Mouse (Mus musculus) heart, embryonic 12.5 days (tissue): ENCODE measurements around the gene Epn2. TPM values are rescaled to one million over a fixed set of nuclear protein-coding genes. Genes with fewer than 3 reads are reported as not detected.
"Not testable (repeated sequence)": the region's sequence is repeated elsewhere in the genome, so short reads cannot be mapped to it uniquely, and the experiment has no call there.

ENCODE experiments used
- ATAC-seq: fragments of 200-750 bp; cut with Nextera tagmentation; 2 replicates; pipeline ENCODE4 v1.8.0; 2017; ENCODE audit warnings: moderate TSS enrichment, moderate library complexity; ENCODE audit not compliant: insufficient number of reproducible peaks, low FRiP score
- H3K27ac ChIP-seq: fragments of 300-500 bp; sonication (generic); 2 replicates; pipeline ENCODE4 v1.5.1; 2016; ENCODE audit warnings: mild to moderate bottlenecking, moderate library complexity; ENCODE audit not compliant: poor library complexity, severe bottlenecking
- H3K27me3 ChIP-seq: fragments of 300-500 bp; sonication (generic); replicated peaks from 2 replicates; pipeline ENCODE4 v1.6.1; 2016; ENCODE audit warnings: mild to moderate bottlenecking, moderate library complexity
- H3K36me3 ChIP-seq: fragments of 300-500 bp; sonication (generic); 2 replicates; pipeline ENCODE4 v1.6.1; 2016; ENCODE audit warnings: mild to moderate bottlenecking, moderate library complexity
- H3K4me1 ChIP-seq: fragments of 300-500 bp; sonication (generic); replicated peaks from 2 replicates; pipeline ENCODE4 v1.6.1; 2016; ENCODE audit warnings: mild to moderate bottlenecking
- H3K4me2 ChIP-seq: fragments of 300-500 bp; sonication (generic); 2 replicates; pipeline ENCODE4 v1.6.1; 2016; ENCODE audit warnings: mild to moderate bottlenecking, moderate library complexity
- H3K4me3 ChIP-seq: fragments of 300-500 bp; sonication (generic); 2 replicates; pipeline ENCODE4 v1.5.1; 2016; ENCODE audit warnings: mild to moderate bottlenecking
- H3K9ac ChIP-seq: fragments of 300-500 bp; sonication (generic); 2 replicates; pipeline ENCODE4 v1.6.1; 2016; ENCODE audit warnings: mild to moderate bottlenecking, moderate library complexity
- H3K9me3 ChIP-seq: fragments of 300-500 bp; sonication (generic); replicated peaks from 2 replicates; pipeline ENCODE4 v1.6.1; 2016; ENCODE audit warnings: mild to moderate bottlenecking, moderate library complexity
- WGBS: fragments of 180-500 bp; shearing (Covaris S2); methylation state at CpG from one replicate; pipeline ENCODE4 v1.1.7; 2016; 5-methylcytosine and 5-hydroxymethylcytosine counted together
- polyA plus RNA-seq: library from polyadenylated mRNA; unstranded; fragments of >200 nt; fragmentation: Nextera tagmentation; extraction: Ambion mirVana; gene quantifications from 2 replicates; pipeline ENCODE4 v1.2.1, GENCODE M21; 2016

The Epn2 gene
- polyA plus RNA-seq, 1 experiment from 2014 or later = 23.1 TPM

DNA sequence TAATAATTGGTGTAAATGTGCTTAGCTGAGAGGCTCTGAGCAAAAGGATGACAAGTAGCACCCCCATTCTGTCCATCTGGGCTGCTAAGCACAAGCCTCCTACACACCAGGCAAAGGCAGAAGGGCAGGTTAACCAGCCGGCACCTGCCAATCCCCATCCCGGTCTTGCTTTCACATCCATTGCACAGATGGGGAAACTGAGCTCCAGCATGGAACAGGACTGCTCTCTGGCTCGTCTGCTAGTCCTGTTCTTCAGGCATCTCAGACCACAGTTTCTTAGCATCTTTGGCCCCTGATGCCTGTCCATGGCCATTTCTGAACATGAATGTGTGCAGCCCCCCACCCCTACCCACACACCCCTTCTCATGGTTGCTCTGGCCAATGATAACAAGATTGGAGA lies 12.6 kb upstream of the Epn2 start:
- no peak overlapping the region for H3K4me3 ChIP-seq
- no peaks in the 10 kb centered on the region for H3K4me1 ChIP-seq
- H3K27me3 ChIP-seq = no peaks in the 10 kb centered on the region
- no peaks in the 10 kb centered on the region for H3K36me3 ChIP-seq
- H3K4me2 ChIP-seq = no peak overlapping the region
- H3K9me3 ChIP-seq = 0 out of 2 replicates have a peak, but pooled peaks cover 3% of the 10 kb centered on the region
- H3K27ac ChIP-seq = no peak overlapping the region
- no peak for ATAC-seq
- 87% methylated on average over 3 of the region's 3 CpGs for WGBS
- no peak overlapping the region for H3K9ac ChIP-seq

- no peak overlapping the region for H3K9ac ChIP-seq
- H3K4me1 ChIP-seq = no peaks in the 10 kb centered on the region
- no peak overlapping the region for H3K27ac ChIP-seq
- WGBS = 45% methylated on average over 7 of the region's 7 CpGs
- H3K9me3 ChIP-seq = 0 out of 2 replicates have a peak, but pooled peaks cover 3% of the 10 kb centered on the region
- no peak overlapping the region for H3K4me2 ChIP-seq
- no peak overlapping the region for H3K4me3 ChIP-seq
- no peaks in the 10 kb centered on the region for H3K27me3 ChIP-seq
- no peak for ATAC-seq
- no peaks in the 10 kb centered on the region for H3K36me3 ChIP-seq
Measured at GRCm38 (mm10) chr11:61590516-61591213, 11.2 kb upstream of the Epn2 start.

GRCm38 (mm10) chr11:61585421-61585820 lies 5.9 kb upstream of the Epn2 start:
- H3K4me1 ChIP-seq = no peaks in the 10 kb centered on the region
- no peak overlapping the region for H3K4me2 ChIP-seq
- H3K9me3 ChIP-seq = no peaks in the 10 kb centered on the region
- no peaks in the 10 kb centered on the region for H3K36me3 ChIP-seq
- H3K27me3 ChIP-seq = no peaks in the 10 kb centered on the region
- no peak for ATAC-seq
- H3K9ac ChIP-seq = no peak overlapping the region
- no peak overlapping the region for H3K4me3 ChIP-seq
- WGBS = 76% methylated on average over 4 of the region's 4 CpGs
- H3K27ac ChIP-seq = no peak overlapping the region

GRCm38 (mm10) chr11:61584830-61585229 lies 5.3 kb upstream of the Epn2 start:
- WGBS = 65% methylated on average over 4 of the region's 4 CpGs
- no peaks in the 10 kb centered on the region for H3K9me3 ChIP-seq
- no peak overlapping the region for H3K9ac ChIP-seq

DNA sequence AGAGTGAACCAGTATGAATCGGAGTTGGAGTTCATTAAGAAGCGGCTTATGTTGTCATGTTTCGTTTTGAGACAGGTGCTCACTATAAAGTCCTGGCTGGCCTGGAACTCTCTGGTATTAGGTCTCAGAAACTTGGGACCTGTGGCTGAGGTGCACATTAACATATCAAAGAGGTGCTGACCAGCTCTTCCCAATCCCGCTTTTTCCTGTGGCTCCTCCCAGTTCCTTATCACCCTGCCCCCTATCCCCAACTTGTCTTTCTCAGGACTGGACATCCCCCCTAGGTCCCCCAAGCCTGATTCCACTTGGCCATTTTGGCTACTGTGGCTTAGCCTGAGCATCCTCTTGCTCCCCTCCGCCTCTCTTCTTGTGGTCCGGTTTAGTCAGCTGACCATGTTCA lies 4.6 kb upstream of the Epn2 start:
- 84% methylated on average over 6 of the region's 6 CpGs for WGBS
- H3K4me1 ChIP-seq = no peaks in the 10 kb centered on the region
- no peak overlapping the region for H3K27ac ChIP-seq
- H3K27me3 ChIP-seq = no peaks in the 10 kb centered on the region
- H3K9ac ChIP-seq = no peak overlapping the region
- no peak overlapping the region for H3K4me3 ChIP-seq
- H3K9me3 ChIP-seq = no peaks in the 10 kb centered on the region
- no peaks in the 10 kb centered on the region for H3K36me3 ChIP-seq
- ATAC-seq = no peak
- H3K4me2 ChIP-seq = no peak overlapping the region

More at GRCm38 (mm10) chr11:61584830-61585229, 5.3 kb upstream of the Epn2 start:
- no peak overlapping the region for H3K4me2 ChIP-seq
- H3K4me1 ChIP-seq = no peaks in the 10 kb centered on the region
- no peak overlapping the region for H3K4me3 ChIP-seq
- H3K27me3 ChIP-seq = no peaks in the 10 kb centered on the region
- no peaks in the 10 kb centered on the region for H3K36me3 ChIP-seq
- ATAC-seq = no peak
- H3K27ac ChIP-seq = no peak overlapping the region

- H3K9ac ChIP-seq, H3K4me2 ChIP-seq, H3K36me3 ChIP-seq, ATAC-seq, H3K4me1 ChIP-seq, H3K4me3 ChIP-seq, H3K27me3 ChIP-seq, H3K9me3 ChIP-seq, H3K27ac ChIP-seq: not testable (repeated sequence)
- 75% methylated on average over 4 of the region's 5 CpGs for WGBS
Measured at GRCm38 (mm10) chr11:61582808-61583207, 3.3 kb upstream of the Epn2 start.

DNA sequence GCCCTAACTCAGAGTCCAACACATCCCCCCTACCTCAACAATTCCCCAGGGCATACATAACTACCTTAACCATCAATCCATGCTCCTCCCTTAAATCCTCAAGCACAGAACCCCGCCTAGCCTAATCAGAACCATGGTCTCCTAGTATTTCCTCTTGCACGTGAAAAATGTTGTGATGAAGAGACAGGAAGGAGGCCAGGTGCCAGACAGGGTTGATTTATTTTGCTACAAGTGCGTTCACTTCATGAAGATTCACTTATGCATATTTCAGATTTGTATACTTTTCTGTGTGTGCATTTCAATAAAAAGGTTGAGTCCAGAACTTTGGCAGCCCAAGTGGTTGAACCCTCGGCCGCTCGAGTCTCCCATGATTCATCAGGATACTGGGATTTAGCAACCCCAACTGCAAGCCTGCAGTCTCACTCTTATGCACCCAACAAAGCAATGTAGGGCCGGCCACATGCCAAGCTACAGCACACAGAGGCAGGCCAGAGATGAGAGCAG lies 443 bp upstream of the Epn2 start:
- no peak for ATAC-seq
- H3K4me1 ChIP-seq = peaks cover 22% of the 10 kb centered on the region
- no peak overlapping the region for H3K9ac ChIP-seq
- H3K27me3 ChIP-seq = no peaks in the 10 kb centered on the region
- no peaks in the 10 kb centered on the region for H3K9me3 ChIP-seq
- H3K4me2 ChIP-seq = peak overlapping the region; percentile 89
- 0 out of 2 replicates have a peak, but pooled peaks cover 4% of the 10 kb centered on the region for H3K36me3 ChIP-seq
- peak overlapping the region; percentile 90 for H3K27ac ChIP-seq
- peak overlapping the region; percentile 77 for H3K4me3 ChIP-seq
- 86% methylated on average over 7 of the region's 7 CpGs for WGBS

DNA sequence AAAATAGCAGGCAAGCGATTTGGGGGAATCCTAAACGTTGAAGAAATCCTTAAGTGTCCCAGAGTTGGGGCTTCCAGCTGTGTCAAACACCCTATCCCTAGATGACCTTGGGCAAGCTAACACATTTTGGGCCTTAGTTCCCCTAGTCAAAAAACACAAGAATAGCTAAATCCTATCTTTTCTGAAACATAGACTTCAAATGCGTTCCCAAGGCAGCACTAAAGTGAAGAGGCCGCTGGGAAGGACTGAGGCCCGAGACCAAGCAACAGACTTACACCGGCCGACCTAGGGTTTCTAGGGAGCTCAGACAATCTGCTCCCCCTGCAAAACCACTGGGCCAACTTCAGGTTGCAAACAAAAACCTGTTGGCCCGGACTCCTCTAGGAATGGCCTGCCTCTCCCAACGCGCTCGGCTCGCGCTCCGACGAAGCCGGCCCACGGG lies 925 bp downstream of the Epn2 start:
- Histone ChIP-seq H3K27ac (peak overlapping the region; percentile 90), H3K9ac (peak overlapping the region; percentile 96), H3K27me3 (no peaks in the 10 kb centered on the region), H3K36me3 (0 out of 2 replicates have a peak, but pooled peaks cover 4% of the 10 kb centered on the region), H3K4me3 (peak overlapping the region; percentile 77), H3K4me1 (peaks cover 30% of the 10 kb centered on the region), H3K4me2 (peak overlapping the region; percentile 89), H3K9me3 (no peaks in the 10 kb centered on the region)
- under 1% methylated on average over 17 of the region's 17 CpGs for WGBS
- ATAC-seq = no peak

GRCm38 (mm10) chr11:61577991-61578390 lies 1.5 kb downstream of the Epn2 start:
- H3K9me3 ChIP-seq = no peaks in the 10 kb centered on the region
- peak overlapping the region; percentile 89 for H3K4me2 ChIP-seq
- no peak overlapping the region for H3K27ac ChIP-seq
- H3K9ac ChIP-seq = peak overlapping the region; percentile 96; the same call in 1 of the 2 replicates
- no peaks in the 10 kb centered on the region for H3K27me3 ChIP-seq
- 0 out of 2 replicates have a peak, but pooled peaks cover 4% of the 10 kb centered on the region for H3K36me3 ChIP-seq
- H3K4me1 ChIP-seq = peaks cover 33% of the 10 kb centered on the region
- ATAC-seq = no peak
- H3K4me3 ChIP-seq = peak overlapping the region; percentile 77
- 18% methylated on average over 5 of the region's 5 CpGs for WGBS

DNA sequence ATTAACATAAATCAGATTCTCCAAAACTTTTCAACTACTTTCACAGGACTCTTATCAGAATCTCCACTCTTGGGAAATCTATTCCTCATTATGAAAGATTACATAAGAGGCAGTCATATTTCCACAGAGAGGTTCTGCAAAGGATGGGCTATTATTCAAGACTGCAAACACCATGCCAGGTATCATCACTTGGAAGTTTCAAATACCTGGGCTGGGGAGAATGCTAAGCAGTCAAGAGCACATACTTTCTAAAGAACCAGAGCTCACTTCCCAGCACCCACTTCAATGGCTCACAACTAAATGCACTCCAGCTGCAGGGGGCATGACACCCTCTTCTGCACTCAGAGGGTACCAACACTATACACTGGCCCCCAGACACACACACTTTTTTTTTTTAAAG lies 2.1 kb downstream of the Epn2 start:
- Histone ChIP-seq H3K4me2 (peak overlapping the region; percentile 89), H3K36me3 (0 out of 2 replicates have a peak, but pooled peaks cover 4% of the 10 kb centered on the region), H3K4me1 (peaks cover 33% of the 10 kb centered on the region), H3K9me3 (no peaks in the 10 kb centered on the region), H3K27ac (no peak overlapping the region), H3K4me3 (no peak overlapping the region), H3K9ac (no peak overlapping the region), H3K27me3 (no peaks in the 10 kb centered on the region)
- no peak for ATAC-seq

GRCm38 (mm10) chr11:61573266-61573665 lies 6.2 kb downstream of the Epn2 start:
- WGBS = 85% methylated on average over 4 of the region's 4 CpGs
- H3K4me2 ChIP-seq = no peak overlapping the region
- H3K4me1 ChIP-seq = peaks cover 39% of the 10 kb centered on the region
- no peak overlapping the region for H3K4me3 ChIP-seq
- no peaks in the 10 kb centered on the region for H3K9me3 ChIP-seq
- H3K9ac ChIP-seq = no peak overlapping the region
- no peaks in the 10 kb centered on the region for H3K27me3 ChIP-seq
- ATAC-seq = no peak
- no peak overlapping the region for H3K27ac ChIP-seq
- H3K36me3 ChIP-seq = 0 out of 2 replicates have a peak, but pooled peaks cover 4% of the 10 kb centered on the region
